Mouse (Mus musculus): Measurements from ENCODE around the gene Tmem222. TPM values are rescaled to one million over a fixed set of nuclear protein-coding genes. Genes with fewer than 3 reads are reported as not detected.

Tmem222 gene
- polyA plus RNA-seq, 1 experiment from 2014 or later, result 88.1 TPM

GRCm38 (mm10) chr4:133218745-133219144, 58.8 kb downstream of the Tmem222 start:
- no peak for DNase-seq
- Histone ChIP-seq H3K36me3 (ENCODE audit: insufficient read depth) (no peaks in the 10 kb centered on the region), H3K9me3 (ENCODE audit: low read depth, low read length) (no peaks in the 10 kb centered on the region), H3K27ac (ENCODE audit: low read depth) (no peak overlapping the region), H3K4me2 (no peak overlapping the region), H3K4me1 (ENCODE audit: insufficient read depth) (no peaks in the 10 kb centered on the region; the same call in 1 of the 2 replicates), H3K9ac (no peak overlapping the region), H3K27me3 (ENCODE audit: insufficient read depth, low read length) (peaks cover 4% of the 10 kb centered on the region; the same call in 1 of the 2 replicates), H3K4me3 (ENCODE audit: low read depth, low read length) (no peak overlapping the region)
- 85% methylated on average over 3 of the region's 3 CpGs for WGBS
- no peak for ATAC-seq (ENCODE audit: insufficient read depth)
- no peak for TF ChIP-seq CTCF (IDR thresholded peaks at IDR 0.05; ENCODE audit: low read depth)

- ATAC-seq (ENCODE audit: insufficient read depth) (no peak), DNase-seq (peak; percentile 86)
- no peak overlapping the region for H3K27ac ChIP-seq (ENCODE audit: low read depth)
- H3K36me3 ChIP-seq (ENCODE audit: insufficient read depth), result no peaks in the 10 kb centered on the region
- H3K4me3 ChIP-seq (ENCODE audit: low read depth, low read length), result no peak overlapping the region
- peak; percentile 98 for TF ChIP-seq CTCF (IDR thresholded peaks at IDR 0.05; ENCODE audit: low read depth)
- no peaks in the 10 kb centered on the region for H3K9me3 ChIP-seq (ENCODE audit: low read depth, low read length)
- H3K4me1 ChIP-seq (ENCODE audit: insufficient read depth), result peaks cover 5% of the 10 kb centered on the region
- no peak overlapping the region for H3K9ac ChIP-seq
- H3K27me3 ChIP-seq (ENCODE audit: insufficient read depth, low read length), result peaks cover 15% of the 10 kb centered on the region; the same call in 1 of the 2 replicates
- no peak overlapping the region for H3K4me2 ChIP-seq
- 4% methylated on average over 5 of the region's 5 CpGs for WGBS
These were observed 60.0 kb downstream of the Tmem222 start for GRCm38 (mm10) chr4:133217641-133218040.

Other genes with a start within 250 kb of the Tmem222 start
- gene Wasf2, start 147.3 kb downstream of the Tmem222 start, polyA plus RNA-seq (2014; fragmentation: Nextera tagmentation; extraction: Ambion mirVana), result 96.3 and 101 TPM in 2 replicates
- gene Cd164l2, start 65.7 kb downstream of the Tmem222 start, polyA plus RNA-seq (2014; fragmentation: Nextera tagmentation; extraction: Ambion mirVana), result 5.0 and 7.4 TPM in 2 replicates
- 0.18 TPM in 1 of 2 replicates, not detected in the other for gene Gpr3, start 65.3 kb downstream of the Tmem222 start, polyA plus RNA-seq (2014; fragmentation: Nextera tagmentation; extraction: Ambion mirVana)
- gene Map3k6, start 37.0 kb downstream of the Tmem222 start, polyA plus RNA-seq (2014; fragmentation: Nextera tagmentation; extraction: Ambion mirVana), result 2.0 and 2.2 TPM in 2 replicates
- gene Sytl1, start 14.7 kb downstream of the Tmem222 start, polyA plus RNA-seq (2014; fragmentation: Nextera tagmentation; extraction: Ambion mirVana), result 0.73 and 0.84 TPM in 2 replicates
- gene Wdtc1, start 75.7 kb upstream of the Tmem222 start, polyA plus RNA-seq (2014; fragmentation: Nextera tagmentation; extraction: Ambion mirVana), result 13.8 and 15.3 TPM in 2 replicates
- 8.7 and 9.7 TPM in 2 replicates for gene Slc9a1, start 91.9 kb upstream of the Tmem222 start, polyA plus RNA-seq (2014; fragmentation: Nextera tagmentation; extraction: Ambion mirVana)
- gene Tent5b, start 202.3 kb upstream of the Tmem222 start, polyA plus RNA-seq (2014; fragmentation: Nextera tagmentation; extraction: Ambion mirVana), result 0.41 and 0.42 TPM in 2 replicates
- gene Trnp1, start 220.8 kb upstream of the Tmem222 start, polyA plus RNA-seq (2014; fragmentation: Nextera tagmentation; extraction: Ambion mirVana), result 1.1 and 1.3 TPM in 2 replicates
- gene Kdf1, start 241.2 kb upstream of the Tmem222 start, polyA plus RNA-seq (2014; fragmentation: Nextera tagmentation; extraction: Ambion mirVana), result 28.0 and 31.5 TPM in 2 replicates

Measured in lung, embryonic 14.5 days (tissue).